Mouse (Mus musculus): Measurements from ENCODE around the gene Dok5. TPM values are rescaled to one million over a fixed set of nuclear protein-coding genes. Genes with fewer than 3 reads are reported as not detected.

The Dok5 gene
- polyA plus RNA-seq, 1 experiment = not detected

DNA sequence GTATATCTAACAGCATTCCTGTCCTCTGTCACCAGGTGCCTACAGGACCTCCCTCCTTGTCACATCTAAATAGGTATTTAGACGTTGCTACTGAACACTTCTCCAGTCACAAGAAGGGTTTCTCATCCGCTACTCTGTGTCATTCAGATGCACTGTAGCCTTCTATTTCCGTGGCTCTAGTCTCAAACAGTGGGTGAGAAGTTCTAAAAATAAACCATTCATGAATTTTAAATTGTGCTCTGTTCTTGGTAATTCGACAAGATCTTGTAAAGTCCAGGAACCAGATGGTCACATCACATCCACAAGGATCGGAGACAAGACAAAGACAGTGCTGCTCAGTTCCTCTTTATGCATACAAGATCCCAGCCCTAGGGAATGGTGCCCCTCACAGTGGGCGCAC, 46.0 kb downstream of the Dok5 start:
- Histone ChIP-seq H3K27me3 (replicated peaks) (no peaks in the 10 kb centered on the region), H3K9me3 (peaks cover 82% of the 10 kb centered on the region), H3K4me3 (replicated peaks) (no peak overlapping the region), H3K36me3 (replicated peaks; ENCODE audit: low read length) (no peaks in the 10 kb centered on the region), H3K4me1 (no peaks in the 10 kb centered on the region)
- TF ChIP-seq GATA1 (IDR thresholded peaks at IDR 0.05; ENCODE audit: borderline replicate concordance, low read length) (no peak), FLI1 (IDR thresholded peaks at IDR 0.05; ENCODE audit: low read length) (no peak)

DNA sequence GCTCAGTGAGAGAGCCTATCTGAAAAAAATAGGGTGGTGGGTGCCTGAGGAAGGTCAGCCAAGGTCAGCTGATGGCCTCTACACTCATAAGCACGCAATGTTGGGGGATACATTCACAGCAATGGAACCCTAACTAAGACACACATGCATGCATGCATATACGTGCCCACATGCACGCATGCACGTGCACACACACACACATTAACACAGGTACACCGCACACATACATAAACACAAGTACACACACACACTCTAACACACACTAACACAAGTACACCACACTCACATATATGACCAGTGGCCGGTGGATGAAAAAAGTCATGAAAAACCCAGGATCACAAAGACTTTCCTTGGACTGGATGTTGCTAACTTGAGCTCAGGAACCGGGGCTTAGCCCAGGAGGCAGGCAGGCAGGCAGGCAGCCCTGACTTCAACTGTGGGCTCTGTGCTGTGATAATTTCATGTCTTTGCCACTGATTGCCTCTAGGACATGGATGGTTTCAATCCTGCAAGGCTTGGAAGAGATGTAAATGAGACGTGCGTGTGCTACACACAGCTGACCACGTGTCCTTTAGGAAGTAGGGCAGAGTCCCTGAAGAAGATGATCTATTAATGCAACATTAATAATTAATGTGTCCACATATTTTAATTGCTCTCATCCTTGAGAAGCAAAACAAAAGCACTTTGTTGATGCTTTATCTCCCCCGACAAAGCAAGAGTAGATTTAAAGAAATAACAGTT, 48.6 kb downstream of the Dok5 start:
- H3K4me1 ChIP-seq = no peaks in the 10 kb centered on the region
- no peak for TF ChIP-seq GATA1 (IDR thresholded peaks at IDR 0.05; ENCODE audit: borderline replicate concordance, low read length)
- no peak for TF ChIP-seq FLI1 (IDR thresholded peaks at IDR 0.05; ENCODE audit: low read length)
- peak overlapping the region; percentile 64 for H3K4me3 ChIP-seq (replicated peaks)
- no peaks in the 10 kb centered on the region for H3K27me3 ChIP-seq (replicated peaks)
- peaks cover 85% of the 10 kb centered on the region for H3K9me3 ChIP-seq
- no peaks in the 10 kb centered on the region for H3K36me3 ChIP-seq (replicated peaks; ENCODE audit: low read length)

DNA sequence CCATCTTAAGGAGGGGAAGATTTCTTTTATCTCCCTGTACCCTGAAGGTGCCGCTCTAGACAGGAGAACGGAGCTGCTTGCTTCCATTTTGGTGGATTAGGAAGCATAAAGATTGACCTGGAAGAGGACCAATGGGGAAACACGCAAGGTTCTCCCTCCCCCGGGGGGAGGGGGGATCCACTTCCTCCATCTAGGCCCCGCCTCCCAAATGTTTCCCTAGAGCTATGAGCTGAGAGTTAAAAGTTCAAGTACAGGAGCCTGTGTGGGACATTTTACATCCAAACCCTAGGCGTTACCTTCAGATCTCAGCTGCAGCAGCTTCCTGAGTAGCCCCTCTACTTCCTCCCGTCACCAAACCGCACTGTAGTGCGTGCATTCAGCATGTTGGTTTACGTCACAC, 56.5 kb downstream of the Dok5 start:
- peaks cover 87% of the 10 kb centered on the region for H3K9me3 ChIP-seq
- peak overlapping the region; percentile 25 for H3K4me3 ChIP-seq (replicated peaks)
- no peaks in the 10 kb centered on the region for H3K4me1 ChIP-seq
- H3K27me3 ChIP-seq (replicated peaks) = no peaks in the 10 kb centered on the region
- H3K36me3 ChIP-seq (replicated peaks; ENCODE audit: low read length) = no peaks in the 10 kb centered on the region
- no peak for TF ChIP-seq FLI1 (IDR thresholded peaks at IDR 0.05; ENCODE audit: low read length)
- TF ChIP-seq GATA1 (IDR thresholded peaks at IDR 0.05; ENCODE audit: borderline replicate concordance, low read length) = no peak

DNA sequence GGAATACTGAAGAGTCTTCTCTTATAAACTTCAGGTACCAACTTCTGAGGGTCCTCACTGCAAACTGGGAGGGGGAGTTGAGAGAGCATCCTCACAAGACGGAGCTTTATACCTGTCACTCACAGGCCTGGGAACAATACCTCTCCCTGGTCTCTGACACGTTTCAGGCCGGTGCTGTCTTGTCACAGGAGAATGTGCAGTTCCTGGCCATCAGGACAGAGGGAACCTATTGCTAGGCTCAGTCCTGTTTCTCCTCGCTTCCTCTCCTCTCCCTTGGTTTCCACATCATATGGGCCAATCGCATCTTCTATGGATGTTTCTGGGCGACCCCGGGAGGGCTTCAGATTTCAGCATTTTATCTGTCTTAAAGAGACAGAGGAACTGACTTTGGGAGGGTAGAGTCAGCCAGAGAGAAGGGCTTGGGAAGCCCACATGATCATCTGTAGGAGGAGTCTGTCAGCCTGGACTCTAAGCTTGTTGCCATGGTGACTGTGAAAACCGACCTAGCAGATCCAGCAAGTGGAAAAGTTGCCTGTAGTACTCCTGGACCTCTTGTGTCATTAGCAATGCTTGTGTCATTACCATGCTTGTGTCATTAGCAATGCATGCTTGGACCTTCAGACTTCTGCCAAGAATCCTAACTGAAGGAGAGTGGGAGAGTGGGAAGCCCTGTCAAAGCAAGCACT, 59.9 kb downstream of the Dok5 start:
- H3K4me1 ChIP-seq = no peaks in the 10 kb centered on the region
- no peak for TF ChIP-seq FLI1 (IDR thresholded peaks at IDR 0.05; ENCODE audit: low read length)
- TF ChIP-seq GATA1 (IDR thresholded peaks at IDR 0.05; ENCODE audit: borderline replicate concordance, low read length) = no peak
- H3K27me3 ChIP-seq (replicated peaks) = no peaks in the 10 kb centered on the region
- H3K36me3 ChIP-seq (replicated peaks; ENCODE audit: low read length) = no peaks in the 10 kb centered on the region
- peaks cover 84% of the 10 kb centered on the region for H3K9me3 ChIP-seq
- H3K4me3 ChIP-seq (replicated peaks) = no peak overlapping the region

DNA sequence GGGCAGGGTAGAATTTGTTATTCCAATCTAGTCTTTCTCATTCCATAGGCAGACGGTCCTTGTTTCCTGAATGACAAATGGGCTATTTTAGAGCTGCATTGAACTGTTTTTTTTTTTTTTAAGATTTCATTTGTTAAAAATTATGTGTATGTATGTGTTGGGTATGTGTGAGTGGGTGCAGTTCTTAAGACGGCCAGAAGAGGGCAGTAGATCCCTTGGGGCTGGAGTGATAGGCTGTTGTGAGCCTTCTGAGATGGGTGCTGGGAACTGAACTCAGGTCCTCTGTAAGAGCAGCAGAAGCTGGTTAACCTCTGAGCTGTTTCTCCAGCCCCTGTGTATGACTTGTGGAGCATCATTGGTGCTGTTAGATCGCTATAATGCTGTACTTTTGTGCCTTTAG, 63.6 kb downstream of the Dok5 start:
- TF ChIP-seq FLI1 (IDR thresholded peaks at IDR 0.05; ENCODE audit: low read length) (no peak), GATA1 (IDR thresholded peaks at IDR 0.05; ENCODE audit: borderline replicate concordance, low read length) (no peak)
- Histone ChIP-seq H3K36me3 (replicated peaks; ENCODE audit: low read length) (no peaks in the 10 kb centered on the region), H3K9me3 (peaks cover 85% of the 10 kb centered on the region), H3K4me3 (replicated peaks) (no peak overlapping the region), H3K4me1 (no peaks in the 10 kb centered on the region), H3K27me3 (replicated peaks) (no peaks in the 10 kb centered on the region)

DNA sequence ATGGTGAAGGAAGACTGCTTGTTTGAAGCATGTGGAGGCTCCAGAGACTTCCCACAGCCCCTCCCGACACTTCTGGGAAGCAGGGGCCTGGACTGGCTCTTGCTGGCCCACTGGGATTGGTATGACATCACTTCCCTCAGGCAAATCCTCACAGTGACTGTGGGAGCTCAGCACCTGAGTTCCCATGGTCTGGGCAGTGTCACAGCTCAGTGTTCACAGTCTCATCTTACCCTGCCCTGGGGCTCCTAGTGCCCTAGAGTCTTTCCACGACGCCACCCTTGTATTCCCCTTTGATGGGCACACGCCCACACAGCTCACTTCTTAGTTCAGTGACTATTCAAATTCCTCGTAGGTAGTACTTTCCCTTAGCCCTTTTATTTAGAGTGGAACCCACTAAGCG, 71.4 kb downstream of the Dok5 start:
- no peak overlapping the region for H3K4me3 ChIP-seq (replicated peaks)
- no peaks in the 10 kb centered on the region for H3K36me3 ChIP-seq (replicated peaks; ENCODE audit: low read length)
- TF ChIP-seq GATA1 (IDR thresholded peaks at IDR 0.05; ENCODE audit: borderline replicate concordance, low read length) = no peak
- no peak for TF ChIP-seq FLI1 (IDR thresholded peaks at IDR 0.05; ENCODE audit: low read length)
- H3K27me3 ChIP-seq (replicated peaks) = no peaks in the 10 kb centered on the region
- H3K4me1 ChIP-seq = no peaks in the 10 kb centered on the region
- peaks cover 80% of the 10 kb centered on the region for H3K9me3 ChIP-seq

DNA sequence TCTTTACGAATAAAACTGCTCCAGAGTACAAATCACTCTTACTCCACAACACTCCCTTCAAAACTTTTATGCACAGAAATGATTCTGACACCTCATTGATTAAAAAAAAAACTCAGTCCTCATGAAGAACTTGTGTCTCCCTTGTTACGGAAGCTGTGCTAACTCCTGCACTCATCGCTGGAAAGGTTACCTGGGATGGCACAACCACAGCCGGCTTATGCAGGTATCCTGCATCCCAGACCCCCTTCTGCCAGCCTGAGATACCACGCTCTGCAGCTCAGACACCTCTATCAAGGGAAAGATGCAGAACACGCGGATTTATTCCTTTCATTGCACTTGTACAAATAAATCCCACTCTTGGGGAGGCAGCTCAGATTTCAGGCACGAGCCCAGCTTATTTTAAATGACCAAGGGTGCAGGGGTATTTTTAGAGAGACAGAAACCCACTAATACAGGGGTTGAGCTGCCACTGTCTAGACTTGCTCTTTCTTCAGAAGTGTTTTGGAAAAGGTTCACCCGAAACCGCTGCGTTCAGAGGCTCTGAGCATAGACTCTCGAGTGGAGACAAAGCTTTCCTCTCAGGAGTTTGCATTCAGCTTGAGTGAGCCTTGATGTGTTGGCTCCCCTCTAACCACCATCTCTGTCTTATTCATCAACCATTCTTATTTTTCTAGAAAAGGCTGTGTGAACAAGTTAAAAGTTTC, 76.1 kb downstream of the Dok5 start:
- no peak for TF ChIP-seq GATA1 (IDR thresholded peaks at IDR 0.05; ENCODE audit: borderline replicate concordance, low read length)
- no peak for TF ChIP-seq FLI1 (IDR thresholded peaks at IDR 0.05; ENCODE audit: low read length)

DNA sequence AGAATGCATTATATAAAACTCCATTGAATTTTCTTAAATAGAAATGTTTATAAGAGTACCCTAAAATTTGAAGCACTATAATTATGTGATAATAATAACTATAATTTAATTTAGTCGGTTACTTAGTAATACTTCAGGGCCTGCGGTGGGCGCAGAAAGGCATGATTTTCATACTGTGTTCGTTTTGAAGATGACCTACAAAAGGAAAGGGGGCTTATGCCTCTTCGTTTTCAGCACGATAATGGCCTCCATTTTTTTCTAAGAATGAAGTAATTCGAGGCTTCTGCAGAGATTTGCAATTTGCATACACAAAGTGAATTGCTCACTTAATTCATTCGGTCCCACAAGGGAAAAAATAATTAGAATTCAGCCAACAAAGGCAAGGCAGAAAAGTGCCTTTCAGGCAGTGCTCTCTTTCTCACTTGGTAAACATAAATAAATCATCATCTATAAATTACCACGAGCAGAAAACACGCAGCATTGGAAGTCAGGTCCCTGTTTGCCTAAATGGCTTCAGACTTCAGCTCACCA, 76.7 kb downstream of the Dok5 start:
- no peak for TF ChIP-seq FLI1 (IDR thresholded peaks at IDR 0.05; ENCODE audit: low read length)
- no peak for TF ChIP-seq GATA1 (IDR thresholded peaks at IDR 0.05; ENCODE audit: borderline replicate concordance, low read length)
- no peaks in the 10 kb centered on the region for H3K4me1 ChIP-seq
- H3K4me3 ChIP-seq (replicated peaks) = no peak overlapping the region
- H3K36me3 ChIP-seq (replicated peaks; ENCODE audit: low read length) = no peaks in the 10 kb centered on the region
- peaks cover 64% of the 10 kb centered on the region for H3K9me3 ChIP-seq
- no peaks in the 10 kb centered on the region for H3K27me3 ChIP-seq (replicated peaks)

More for the DNA sequence above, 76.1 kb downstream of the Dok5 start:
- H3K4me1 ChIP-seq = no peaks in the 10 kb centered on the region
- peaks cover 68% of the 10 kb centered on the region for H3K9me3 ChIP-seq
- no peaks in the 10 kb centered on the region for H3K27me3 ChIP-seq (replicated peaks)
- no peaks in the 10 kb centered on the region for H3K36me3 ChIP-seq (replicated peaks; ENCODE audit: low read length)
- H3K4me3 ChIP-seq (replicated peaks) = no peak overlapping the region

DNA sequence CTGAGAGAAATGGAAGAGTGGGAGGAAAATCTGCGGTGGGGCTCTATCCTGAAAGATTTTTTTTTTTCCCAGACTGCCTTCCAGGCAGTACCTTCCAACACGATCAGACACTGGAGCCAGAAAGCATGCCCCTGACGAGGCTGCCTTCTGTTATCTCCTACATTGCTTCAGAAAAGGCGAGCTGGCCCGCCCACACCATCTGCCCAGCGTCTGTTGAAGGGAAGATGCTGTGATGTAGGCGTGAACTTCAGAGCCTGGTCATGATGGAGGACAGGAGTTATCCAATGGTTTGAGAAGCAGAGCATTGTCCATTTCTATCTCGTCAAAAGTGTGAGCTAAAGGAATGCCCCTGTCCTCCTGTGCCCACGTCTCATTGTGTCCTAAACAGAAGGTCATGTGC, 79.7 kb downstream of the Dok5 start:
- no peaks in the 10 kb centered on the region for H3K4me1 ChIP-seq
- H3K36me3 ChIP-seq (replicated peaks; ENCODE audit: low read length) = no peaks in the 10 kb centered on the region
- H3K9me3 ChIP-seq = peaks cover 72% of the 10 kb centered on the region
- H3K27me3 ChIP-seq (replicated peaks) = no peaks in the 10 kb centered on the region
- H3K4me3 ChIP-seq (replicated peaks) = peak overlapping the region; percentile 0
- TF ChIP-seq FLI1 (IDR thresholded peaks at IDR 0.05; ENCODE audit: low read length) (no peak), GATA1 (IDR thresholded peaks at IDR 0.05; ENCODE audit: borderline replicate concordance, low read length) (no peak)

Measured in megakaryocyte, embryonic 14.5 days (primary cell).